Mouse (Mus musculus) right cerebral cortex, adult 18-20 months (tissue): ENCODE results near the gene Kcnt2.

Source experiments
- DNase-seq: peaks from one replicate; pipeline ENCODE4 v3.0.0; 2022; ENCODE audit warnings: mixed read lengths

The Kcnt2 gene

GRCm38 (mm10) chr1:140513451-140513850 is 267.5 kb downstream of the Kcnt2 start:
- no peak for DNase-seq

GRCm38 (mm10) chr1:140531285-140531908 is 285.4 kb downstream of the Kcnt2 start:
- peak; percentile 39 for DNase-seq

- DNase-seq = no peak
Observed at GRCm38 (mm10) chr1:140534849-140535248, 288.9 kb downstream of the Kcnt2 start.

GRCm38 (mm10) chr1:140542066-140542465 is 296.1 kb downstream of the Kcnt2 start:
- no peak for DNase-seq

GRCm38 (mm10) chr1:140548711-140549110 is 302.8 kb downstream of the Kcnt2 start:
- no peak for DNase-seq

- DNase-seq = no peak
Observed at GRCm38 (mm10) chr1:140560801-140561200, 314.8 kb downstream of the Kcnt2 start.

- DNase-seq = no peak
Observed at GRCm38 (mm10) chr1:140572141-140572540, 326.2 kb downstream of the Kcnt2 start.

GRCm38 (mm10) chr1:140578607-140579006 is 332.6 kb downstream of the Kcnt2 start:
- no peak for DNase-seq

- no peak for DNase-seq
Observed at GRCm38 (mm10) chr1:140588302-140588701, 342.3 kb downstream of the Kcnt2 start.

- no peak for DNase-seq
Observed at GRCm38 (mm10) chr1:140608765-140609297, 362.9 kb downstream of the Kcnt2 start.

- DNase-seq = no peak
Observed at GRCm38 (mm10) chr1:140613101-140613500, 367.1 kb downstream of the Kcnt2 start.

GRCm38 (mm10) chr1:140614840-140615239 is 368.9 kb downstream of the Kcnt2 start:
- no peak for DNase-seq

- no peak for DNase-seq
Observed at GRCm38 (mm10) chr1:140618164-140618563, 372.2 kb downstream of the Kcnt2 start.

- no peak for DNase-seq
Observed at GRCm38 (mm10) chr1:140624918-140625317, 379.0 kb downstream of the Kcnt2 start.

GRCm38 (mm10) chr1:140659607-140660340 is 413.8 kb downstream of the Kcnt2 start:
- DNase-seq = peak; percentile 9

GRCm38 (mm10) chr1:140660751-140661403 is 414.9 kb downstream of the Kcnt2 start:
- DNase-seq = no peak

GRCm38 (mm10) chr1:140661404-140661787 is 415.4 kb downstream of the Kcnt2 start:
- DNase-seq = peak; percentile 19
